Mouse (Mus musculus) lung, embryonic 14.5 days (tissue): Measurements from ENCODE around the gene Il5ra. TPM values are rescaled to one million over a fixed set of nuclear protein-coding genes. Genes with fewer than 3 reads are reported as not detected.

Source experiments
- ATAC-seq: fragments of 200-750 bp; cut with Nextera tagmentation; 2 replicates; pipeline ENCODE4 v1.8.0; 2017; ENCODE audit warnings: mild to moderate bottlenecking, moderate TSS enrichment, moderate library complexity; ENCODE audit not compliant: insufficient read depth
- DNase-seq: peaks from one replicate; pipeline ENCODE4 v3.0.0-alpha.2; 2015
- H3K27ac ChIP-seq: fragments of 300-500 bp; sonication (generic); 2 replicates; pipeline ENCODE4 v1.5.1; 2014; ENCODE audit warnings: low read depth, mild to moderate bottlenecking, moderate library complexity
- H3K27me3 ChIP-seq: fragments of 300-500 bp; sonication (generic); 2 replicates; pipeline ENCODE4 v1.6.1; 2014; ENCODE audit warnings: low read length, control low read depth; ENCODE audit not compliant: insufficient read depth
- H3K36me3 ChIP-seq: fragments of 300-500 bp; sonication (generic); 2 replicates; pipeline ENCODE4 v1.6.1; 2014; ENCODE audit warnings: control low read depth; ENCODE audit not compliant: insufficient read depth
- H3K4me1 ChIP-seq: fragments of 300-500 bp; sonication (generic); 2 replicates; pipeline ENCODE4 v1.6.1; 2014; ENCODE audit warnings: antibody characterized with exemption, control low read depth; ENCODE audit not compliant: insufficient read depth
- H3K4me2 ChIP-seq: fragments of 300-500 bp; sonication (generic); 2 replicates; pipeline ENCODE4 v1.6.1; 2014; ENCODE audit warnings: mild to moderate bottlenecking
- H3K4me3 ChIP-seq: fragments of 300-500 bp; sonication (generic); 2 replicates; pipeline ENCODE4 v1.5.1; 2014; ENCODE audit warnings: low read depth, low read length
- H3K9ac ChIP-seq: fragments of 300-500 bp; sonication (generic); 2 replicates; pipeline ENCODE4 v1.6.1; 2014
- H3K9me3 ChIP-seq: fragments of 300-500 bp; sonication (generic); 2 replicates; pipeline ENCODE4 v1.6.1; 2016; ENCODE audit warnings: low read depth, low read length, control low read depth
- CTCF ChIP-seq: IDR thresholded peaks from 2 replicates; pipeline ENCODE4 v1.5.1; 2016; ENCODE audit warnings: antibody characterized with exemption, low read depth
- WGBS: fragments of 180-500 bp; shearing (Covaris S2); extraction: QIAGEN DNeasy Blood & Tissue Kit; methylation state at CpG from one replicate; pipeline ENCODE4 v1.1.7; 2014; 5-methylcytosine and 5-hydroxymethylcytosine counted together
- polyA plus RNA-seq: library from polyadenylated mRNA; unstranded; fragments of >200 nt; fragmentation: Nextera tagmentation; extraction: Ambion mirVana; gene quantifications from 2 replicates; pipeline ENCODE4 v1.2.1, GENCODE M21; 2014

The Il5ra gene
- polyA plus RNA-seq, 1 experiment from 2014 or later: not detected

DNA sequence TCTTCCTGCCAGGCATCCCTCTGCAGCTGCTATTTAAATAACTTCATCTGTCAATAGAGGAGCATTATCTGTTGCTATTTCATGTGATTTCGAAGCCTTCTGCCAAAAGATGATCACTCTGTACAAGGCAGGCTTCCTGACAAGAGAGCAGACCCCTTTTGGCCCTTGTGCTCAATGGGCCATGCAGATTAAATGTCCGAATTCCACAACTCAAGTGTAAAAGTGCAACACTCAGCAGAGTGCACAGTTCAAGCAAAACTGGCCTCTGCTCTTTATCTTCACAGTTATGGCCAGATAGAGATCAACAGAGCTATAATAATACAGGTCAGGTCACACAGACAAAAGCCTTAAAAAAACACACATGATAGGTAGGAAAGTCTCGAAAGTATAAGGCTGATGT is 46.9 kb downstream of the Il5ra start:
- Histone ChIP-seq H3K9ac (no peak overlapping the region), H3K4me2 (no peak overlapping the region), H3K27ac (no peak overlapping the region), H3K36me3 (no peaks in the 10 kb centered on the region), H3K9me3 (no peaks in the 10 kb centered on the region), H3K4me1 (no peaks in the 10 kb centered on the region), H3K4me3 (no peak overlapping the region), H3K27me3 (no peaks in the 10 kb centered on the region)
- DNase-seq: no peak
- no peak for ATAC-seq
- no peak for TF ChIP-seq CTCF
- WGBS: 55% methylated on average over 3 of the region's 3 CpGs

DNA sequence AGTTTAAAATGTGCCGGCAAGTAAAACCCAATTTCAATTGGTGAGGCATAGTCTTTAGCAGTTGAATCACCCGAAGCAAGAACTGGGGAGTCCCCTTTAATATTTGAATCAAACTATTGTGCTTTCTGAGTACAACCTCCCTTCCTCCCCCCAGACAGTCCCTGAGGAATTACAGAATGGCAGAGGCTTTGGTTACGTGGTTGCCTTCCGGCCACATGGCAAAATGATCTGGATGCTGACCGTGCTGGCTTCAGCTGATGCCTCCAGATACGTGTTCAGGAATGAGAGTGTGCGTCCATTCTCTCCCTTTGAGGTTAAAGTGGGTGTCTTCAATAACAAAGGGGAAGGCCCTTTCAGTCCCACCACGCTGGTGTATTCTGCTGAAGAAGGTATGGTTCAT is 73.3 kb downstream of the Il5ra start:
- Histone ChIP-seq H3K27me3 (no peaks in the 10 kb centered on the region), H3K4me2 (no peak overlapping the region), H3K9ac (no peak overlapping the region), H3K36me3 (no peaks in the 10 kb centered on the region), H3K4me3 (no peak overlapping the region), H3K9me3 (no peaks in the 10 kb centered on the region), H3K4me1 (no peaks in the 10 kb centered on the region), H3K27ac (no peak overlapping the region)
- WGBS: 82% methylated on average over 8 of the region's 8 CpGs
- DNase-seq: no peak
- no peak for ATAC-seq
- no peak for TF ChIP-seq CTCF

DNA sequence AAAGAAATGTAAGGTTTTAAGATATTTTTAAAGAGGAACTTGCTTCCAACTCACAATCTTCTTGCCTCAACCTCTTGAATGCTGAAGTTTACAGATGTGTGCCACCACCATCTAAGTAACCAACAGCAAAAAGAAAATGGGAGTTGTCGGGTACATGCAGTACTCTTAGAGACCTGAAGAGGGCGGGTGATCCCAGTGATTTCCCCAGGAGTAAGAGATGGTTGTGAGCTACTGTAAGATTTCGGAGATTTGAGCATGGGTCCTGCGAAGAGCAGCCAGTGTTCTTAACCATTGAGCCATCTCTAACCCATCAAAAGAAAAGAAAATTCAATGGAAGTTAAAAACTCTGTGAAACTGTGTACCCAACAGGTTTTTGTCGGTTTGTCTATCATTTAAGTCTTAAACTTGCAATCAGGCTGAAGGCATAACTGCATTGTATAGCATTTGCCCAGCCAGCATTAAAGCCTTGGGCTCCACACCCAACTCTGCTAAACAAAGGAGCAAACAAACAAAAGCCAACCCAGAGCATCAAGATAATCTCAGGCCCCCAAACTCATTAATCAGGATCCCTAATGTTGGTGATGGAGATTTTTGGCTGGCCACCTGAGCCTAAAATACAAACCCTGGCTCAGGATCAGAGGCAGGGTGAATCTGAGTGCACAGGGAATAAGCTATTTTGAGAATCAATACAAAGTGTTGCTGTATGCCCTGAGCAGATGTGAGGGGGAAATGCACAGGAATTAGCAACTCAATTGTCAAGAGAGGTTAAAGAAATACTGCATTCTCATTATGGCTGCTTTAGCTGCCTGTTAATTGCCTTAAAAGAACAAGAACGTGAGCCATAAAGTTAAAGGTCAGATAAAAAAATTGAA is 84.8 kb downstream of the Il5ra start:
- peak; percentile 65 for TF ChIP-seq CTCF
- no peak overlapping the region for H3K4me2 ChIP-seq
- peak; percentile 47 for ATAC-seq
- no peaks in the 10 kb centered on the region for H3K27me3 ChIP-seq
- no peak overlapping the region for H3K9ac ChIP-seq
- 40% methylated on average over 6 of the region's 6 CpGs for WGBS
- no peaks in the 10 kb centered on the region for H3K4me1 ChIP-seq
- H3K9me3 ChIP-seq: no peaks in the 10 kb centered on the region
- no peak overlapping the region for H3K4me3 ChIP-seq
- peak; percentile 59 for DNase-seq
- no peak overlapping the region for H3K27ac ChIP-seq
- no peaks in the 10 kb centered on the region for H3K36me3 ChIP-seq

Other genes with a start within 250 kb of the Il5ra start
- 61.1 and 62.3 TPM in 2 replicates for gene Trnt1, start 20.1 kb upstream of the Il5ra start, polyA plus RNA-seq
- gene Crbn, start 51.0 kb upstream of the Il5ra start, polyA plus RNA-seq: 42.1 and 45.5 TPM in 2 replicates